Mouse (Mus musculus) liver, embryonic 16.5 days (tissue): ENCODE measurements around the gene Arnt. TPM values are rescaled to one million over a fixed set of nuclear protein-coding genes. Genes with fewer than 3 reads are reported as not detected.
A peak's percentile ranks its signal among the peaks of the same experiment; 100 is the strongest.

ENCODE experiments used
- ATAC-seq: fragments of 200-750 bp; cut with Nextera tagmentation; 2 replicates; pipeline ENCODE4 v1.8.0; 2017; ENCODE audit warnings: low read depth, mild to moderate bottlenecking, moderate number of reproducible peaks, moderate library complexity
- H3K27ac ChIP-seq: fragments of 300-500 bp; sonication (generic); 2 replicates; pipeline ENCODE4 v1.5.1; 2014; ENCODE audit warnings: mild to moderate bottlenecking, low read length
- H3K27me3 ChIP-seq: fragments of 300-500 bp; sonication (generic); 2 replicates; pipeline ENCODE4 v1.6.1; 2014; ENCODE audit warnings: low read depth, low read length, mixed read lengths; ENCODE audit not compliant: control insufficient read depth, insufficient read depth
- H3K36me3 ChIP-seq: fragments of 300-500 bp; sonication (generic); 2 replicates; pipeline ENCODE4 v1.6.1; 2014; ENCODE audit warnings: mild to moderate bottlenecking; ENCODE audit not compliant: control insufficient read depth, insufficient read depth
- H3K4me1 ChIP-seq: fragments of 300-500 bp; sonication (generic); 2 replicates; pipeline ENCODE4 v1.6.1; 2014; ENCODE audit warnings: low read depth, low read length, mixed read lengths; ENCODE audit not compliant: control insufficient read depth
- H3K4me2 ChIP-seq: fragments of 300-500 bp; sonication (generic); 2 replicates; pipeline ENCODE4 v1.6.1; 2014; ENCODE audit warnings: low read depth, low read length, mixed read lengths
- H3K4me3 ChIP-seq: fragments of 300-500 bp; sonication (generic); 2 replicates; pipeline ENCODE4 v1.5.1; 2014; ENCODE audit warnings: low read depth, mild to moderate bottlenecking, low read length
- H3K9ac ChIP-seq: fragments of 300-500 bp; sonication (generic); 2 replicates; pipeline ENCODE4 v1.6.1; 2014; ENCODE audit warnings: low read depth, low read length
- H3K9me3 ChIP-seq: fragments of 300-500 bp; sonication (generic); replicated peaks from 2 replicates; pipeline ENCODE4 v1.6.1; 2016; ENCODE audit warnings: low read length; ENCODE audit not compliant: control insufficient read depth
- WGBS: fragments of 180-500 bp; shearing (Covaris S2); extraction: QIAGEN DNeasy Blood & Tissue Kit; methylation state at CpG from one replicate; pipeline ENCODE4 v1.1.7; 2014; ENCODE audit not compliant: insufficient replicate concordance; 5-methylcytosine and 5-hydroxymethylcytosine counted together
- polyA plus RNA-seq: library from polyadenylated mRNA; unstranded; fragments of >200 nt; fragmentation: Nextera tagmentation; extraction: Ambion mirVana; gene quantifications from 2 replicates; pipeline ENCODE4 v1.2.1, GENCODE M21; 2015

Arnt gene
- polyA plus RNA-seq, 1 experiment from 2014 or later, result 16.9 TPM

DNA sequence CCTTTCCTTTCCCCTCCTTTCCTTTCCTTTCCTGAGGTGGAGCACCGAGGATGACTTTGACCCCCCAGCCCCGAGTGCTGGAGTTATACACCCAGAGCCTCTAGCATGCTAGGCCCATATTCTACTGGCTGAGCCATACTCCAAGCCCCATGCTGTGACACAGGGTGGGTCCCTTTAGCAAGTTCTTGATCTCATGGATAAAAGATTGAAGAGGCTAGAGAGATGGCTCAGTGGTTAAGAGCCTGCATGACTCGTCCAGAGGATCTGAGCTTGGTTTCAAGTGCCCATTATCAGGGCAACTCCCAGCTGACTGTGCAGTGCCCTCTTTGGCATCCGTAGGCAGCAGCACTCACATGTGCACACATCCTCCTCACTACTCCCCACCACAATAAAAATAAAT, 11.1 kb downstream of the Arnt start:
- WGBS, result 65% methylated on average over 4 of the region's 4 CpGs
- no peak overlapping the region for H3K4me2 ChIP-seq
- H3K4me1 ChIP-seq, result no peaks in the 10 kb centered on the region; the same call in 1 of the 2 replicates
- H3K4me3 ChIP-seq, result no peak overlapping the region
- no peak for ATAC-seq
- H3K36me3 ChIP-seq, result peaks cover 4% of the 10 kb centered on the region
- H3K27ac ChIP-seq, result no peak overlapping the region
- no peaks in the 10 kb centered on the region for H3K9me3 ChIP-seq
- no peak overlapping the region for H3K9ac ChIP-seq
- H3K27me3 ChIP-seq, result no peaks in the 10 kb centered on the region

DNA sequence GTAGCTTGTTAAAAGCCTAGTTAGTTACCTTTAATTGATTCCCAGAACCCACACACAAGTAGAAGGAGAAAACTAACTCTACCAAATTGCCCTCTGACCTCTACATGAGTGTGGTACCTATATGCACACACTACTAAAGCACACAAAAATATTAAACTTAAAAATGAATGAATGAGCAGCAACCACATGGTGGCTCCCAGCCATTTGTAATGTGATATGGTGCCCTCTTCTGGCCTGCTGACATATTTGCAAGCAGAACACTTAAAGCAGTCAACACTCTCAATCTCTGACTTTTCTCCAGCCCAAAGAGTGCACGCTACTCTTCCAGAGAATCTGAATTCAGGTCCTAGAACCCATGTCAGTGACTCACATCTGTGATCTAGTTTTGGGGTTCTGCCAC, 16.2 kb downstream of the Arnt start:
- H3K27ac ChIP-seq, result no peak overlapping the region
- H3K9ac ChIP-seq, result no peak overlapping the region
- no peak overlapping the region for H3K4me3 ChIP-seq
- H3K9me3 ChIP-seq, result no peaks in the 10 kb centered on the region
- H3K27me3 ChIP-seq, result no peaks in the 10 kb centered on the region
- WGBS, result 31% methylated on average over 1 of the region's 1 CpGs
- 0 out of 2 replicates have a peak, but pooled peaks have one; percentile 9 for ATAC-seq
- peaks cover 13% of the 10 kb centered on the region for H3K36me3 ChIP-seq
- H3K4me1 ChIP-seq, result no peaks in the 10 kb centered on the region; the same call in 1 of the 2 replicates
- no peak overlapping the region for H3K4me2 ChIP-seq

DNA sequence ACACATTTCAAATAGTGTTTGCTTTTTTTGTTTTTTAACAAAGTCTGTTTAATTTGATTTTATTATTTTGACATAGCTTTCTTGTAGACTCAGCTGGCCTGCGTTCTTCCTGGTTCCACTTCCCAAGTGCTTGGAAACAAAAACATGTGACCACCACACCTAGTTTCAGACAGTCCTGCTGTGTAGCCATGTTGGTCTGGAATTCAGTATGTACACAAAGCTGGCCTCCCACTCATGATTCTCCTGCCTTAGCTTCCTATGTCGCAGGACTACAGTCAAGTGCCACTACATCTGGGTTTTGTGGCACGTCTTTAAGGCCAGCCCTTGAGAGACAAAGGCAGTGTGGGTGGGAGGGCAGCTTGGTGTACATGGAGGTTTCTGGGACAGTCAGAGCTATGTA, 16.7 kb downstream of the Arnt start:
- no peak for ATAC-seq
- H3K4me3 ChIP-seq, result no peak overlapping the region
- no peaks in the 10 kb centered on the region for H3K27me3 ChIP-seq
- H3K9ac ChIP-seq, result no peak overlapping the region
- peaks cover 13% of the 10 kb centered on the region for H3K36me3 ChIP-seq
- H3K4me2 ChIP-seq, result no peak overlapping the region
- WGBS, result 90% methylated on average over 3 of the region's 3 CpGs
- no peaks in the 10 kb centered on the region for H3K9me3 ChIP-seq
- no peaks in the 10 kb centered on the region; the same call in 1 of the 2 replicates for H3K4me1 ChIP-seq
- no peak overlapping the region for H3K27ac ChIP-seq

DNA sequence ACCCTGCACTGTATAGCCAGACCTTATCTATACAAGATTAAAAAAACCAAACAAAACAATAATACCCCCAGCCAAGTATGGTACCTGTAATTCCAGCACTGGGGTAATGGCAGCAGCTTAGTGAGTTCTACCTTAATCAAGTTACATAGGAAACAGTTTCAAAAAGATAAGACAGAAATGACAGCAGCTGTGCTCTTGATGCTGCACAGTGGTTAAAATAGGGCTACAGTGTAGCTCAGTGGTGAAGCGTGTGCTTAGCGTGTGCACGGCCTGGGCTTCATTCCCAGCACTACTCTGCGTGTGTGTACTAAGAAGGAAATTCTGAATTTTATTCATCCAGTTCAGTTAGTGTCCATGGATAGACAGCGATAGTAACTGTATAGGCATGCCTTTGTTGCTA, 22.2 kb downstream of the Arnt start:
- no peak for ATAC-seq
- Histone ChIP-seq H3K27ac (no peak overlapping the region), H3K9me3 (no peaks in the 10 kb centered on the region), H3K36me3 (peaks cover 9% of the 10 kb centered on the region), H3K4me2 (no peak overlapping the region), H3K9ac (no peak overlapping the region), H3K4me1 (peaks cover 3% of the 10 kb centered on the region; the same call in 1 of the 2 replicates), H3K27me3 (no peaks in the 10 kb centered on the region), H3K4me3 (no peak overlapping the region)
- WGBS, result 72% methylated on average over 5 of the region's 5 CpGs

DNA sequence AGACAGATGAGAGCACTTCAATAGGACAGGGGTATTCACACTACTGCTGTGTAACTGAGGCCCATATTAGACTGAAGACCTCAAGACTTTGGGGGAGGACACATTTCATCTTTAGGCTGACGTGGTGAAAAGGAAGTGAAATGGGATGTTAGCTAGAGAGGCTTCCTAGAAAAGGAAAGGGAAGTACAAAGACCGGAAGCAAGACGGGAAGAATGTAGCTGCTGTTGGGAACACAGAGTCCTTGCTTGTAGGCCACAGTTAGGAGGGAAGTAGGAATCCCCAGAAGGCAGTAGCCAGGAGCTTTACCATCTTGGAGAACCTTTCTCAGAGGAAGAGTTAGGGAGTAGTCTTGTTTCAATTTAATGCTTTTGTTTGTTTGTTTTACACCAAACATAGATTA, 23.6 kb downstream of the Arnt start:
- no peak overlapping the region for H3K9ac ChIP-seq
- no peaks in the 10 kb centered on the region for H3K27me3 ChIP-seq
- H3K4me1 ChIP-seq, result peaks cover 3% of the 10 kb centered on the region; the same call in 1 of the 2 replicates
- H3K4me2 ChIP-seq, result no peak overlapping the region
- ATAC-seq, result no peak
- WGBS, result 36% methylated on average over 3 of the region's 3 CpGs
- H3K36me3 ChIP-seq, result peaks cover 10% of the 10 kb centered on the region
- H3K9me3 ChIP-seq, result no peaks in the 10 kb centered on the region
- no peak overlapping the region for H3K4me3 ChIP-seq
- H3K27ac ChIP-seq, result peak overlapping the region; percentile 42; the same call in 1 of the 2 replicates

DNA sequence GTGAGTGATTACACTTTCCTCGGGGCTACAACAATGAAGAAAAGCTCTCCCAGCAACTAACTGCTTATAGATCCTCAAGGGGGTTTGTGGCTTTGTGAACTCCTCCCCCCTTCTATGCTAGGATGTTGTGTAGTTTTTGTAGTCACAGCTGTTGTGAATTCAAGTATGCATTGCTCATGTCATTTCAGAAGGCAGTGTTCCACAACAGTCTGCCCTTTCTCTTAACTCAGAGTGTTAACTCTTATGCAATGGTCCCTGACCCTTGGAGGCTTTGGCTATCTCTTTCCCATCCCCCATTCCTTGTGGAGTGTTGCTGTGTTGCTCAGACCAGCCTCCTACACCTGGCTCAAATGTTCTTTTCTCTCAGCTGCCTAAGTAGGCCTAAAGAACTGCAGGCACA, 25.2 kb downstream of the Arnt start:
- no peak overlapping the region for H3K9ac ChIP-seq
- H3K9me3 ChIP-seq, result no peaks in the 10 kb centered on the region
- no peak for ATAC-seq
- WGBS, result 54% methylated on average over 1 of the region's 1 CpGs
- peaks cover 10% of the 10 kb centered on the region for H3K36me3 ChIP-seq
- H3K4me1 ChIP-seq, result peaks cover 3% of the 10 kb centered on the region; the same call in 1 of the 2 replicates
- H3K27me3 ChIP-seq, result no peaks in the 10 kb centered on the region
- no peak overlapping the region for H3K27ac ChIP-seq
- no peak overlapping the region for H3K4me2 ChIP-seq
- H3K4me3 ChIP-seq, result no peak overlapping the region

DNA sequence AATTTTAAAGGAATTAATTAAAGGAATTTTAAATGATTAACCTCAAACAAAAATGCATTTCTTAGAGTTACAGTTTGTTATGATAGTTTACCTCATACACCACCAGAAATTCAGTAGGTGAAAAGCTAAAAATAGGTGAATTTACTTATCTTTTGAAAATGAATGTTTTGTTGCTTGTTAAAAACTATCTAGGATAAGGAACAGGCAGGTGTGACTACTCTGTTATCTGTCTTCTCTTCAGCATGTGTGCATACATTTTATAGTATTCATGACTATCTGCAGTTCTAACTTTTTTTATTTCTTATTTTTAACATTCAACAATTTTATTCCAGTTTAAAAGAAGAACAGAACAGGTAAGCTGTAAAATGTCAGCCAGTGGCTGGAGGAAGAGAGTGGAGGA, 29.7 kb downstream of the Arnt start:
- H3K4me2 ChIP-seq, result no peak overlapping the region
- H3K9ac ChIP-seq, result no peak overlapping the region
- ATAC-seq, result no peak
- no peak overlapping the region for H3K27ac ChIP-seq
- H3K4me1 ChIP-seq, result no peaks in the 10 kb centered on the region; the same call in 1 of the 2 replicates
- H3K9me3 ChIP-seq, result no peaks in the 10 kb centered on the region
- no peaks in the 10 kb centered on the region for H3K27me3 ChIP-seq
- H3K4me3 ChIP-seq, result no peak overlapping the region
- H3K36me3 ChIP-seq, result peaks cover 12% of the 10 kb centered on the region

DNA sequence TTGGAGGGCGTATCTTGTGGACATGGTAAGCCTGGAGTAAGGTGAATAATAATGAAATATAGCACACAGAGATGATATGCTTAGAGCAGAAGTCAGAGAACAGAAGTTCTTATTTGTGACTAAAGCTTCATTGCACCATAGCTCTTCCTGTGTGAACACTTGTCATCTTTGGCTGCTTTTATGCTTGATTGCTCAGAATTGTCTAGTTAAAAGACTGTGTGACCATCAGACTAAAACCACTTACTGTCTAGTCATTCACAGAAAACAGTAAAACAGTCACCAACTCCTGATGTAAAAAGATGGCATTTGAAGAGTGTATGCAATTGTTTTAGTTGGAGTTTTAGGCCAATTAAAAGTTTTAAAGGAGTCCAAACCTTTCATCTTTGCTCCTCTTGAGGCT, 44.8 kb downstream of the Arnt start:
- Histone ChIP-seq H3K4me2 (no peak overlapping the region), H3K36me3 (peaks cover 24% of the 10 kb centered on the region), H3K4me1 (no peaks in the 10 kb centered on the region), H3K27ac (no peak overlapping the region), H3K9me3 (no peaks in the 10 kb centered on the region), H3K9ac (no peak overlapping the region), H3K4me3 (no peak overlapping the region), H3K27me3 (no peaks in the 10 kb centered on the region)
- no peak for ATAC-seq
- WGBS, result 88% methylated on average over 1 of the region's 1 CpGs

DNA sequence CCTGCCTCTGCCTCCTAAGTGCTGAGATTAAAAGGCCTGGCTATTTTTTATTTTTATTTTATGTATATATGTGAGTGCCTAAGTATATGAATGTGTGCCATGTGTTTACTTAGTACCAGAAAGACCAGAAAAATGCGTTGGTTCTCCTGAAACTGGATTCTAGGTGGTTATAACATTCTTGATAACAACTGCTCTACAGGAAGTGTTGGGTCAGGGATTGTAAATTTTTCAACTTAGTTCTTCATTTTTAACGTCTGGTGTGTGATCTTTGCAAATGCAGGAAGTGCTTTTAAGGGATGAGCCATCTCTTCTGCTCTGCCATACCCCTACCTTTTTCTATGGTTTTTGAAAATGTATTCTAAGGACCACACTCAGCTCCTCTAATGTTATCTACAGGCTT, 52.2 kb downstream of the Arnt start:
- no peaks in the 10 kb centered on the region for H3K9me3 ChIP-seq
- peaks cover 37% of the 10 kb centered on the region for H3K36me3 ChIP-seq
- 32% methylated on average over 2 of the region's 2 CpGs for WGBS

More for the DNA sequence above, 52.2 kb downstream of the Arnt start:
- H3K9ac ChIP-seq, result no peak overlapping the region
- no peak for ATAC-seq
- no peak overlapping the region for H3K27ac ChIP-seq
- no peaks in the 10 kb centered on the region for H3K4me1 ChIP-seq
- no peaks in the 10 kb centered on the region for H3K27me3 ChIP-seq
- H3K4me2 ChIP-seq, result no peak overlapping the region
- H3K4me3 ChIP-seq, result no peak overlapping the region
